In the genomic region with DNA sequence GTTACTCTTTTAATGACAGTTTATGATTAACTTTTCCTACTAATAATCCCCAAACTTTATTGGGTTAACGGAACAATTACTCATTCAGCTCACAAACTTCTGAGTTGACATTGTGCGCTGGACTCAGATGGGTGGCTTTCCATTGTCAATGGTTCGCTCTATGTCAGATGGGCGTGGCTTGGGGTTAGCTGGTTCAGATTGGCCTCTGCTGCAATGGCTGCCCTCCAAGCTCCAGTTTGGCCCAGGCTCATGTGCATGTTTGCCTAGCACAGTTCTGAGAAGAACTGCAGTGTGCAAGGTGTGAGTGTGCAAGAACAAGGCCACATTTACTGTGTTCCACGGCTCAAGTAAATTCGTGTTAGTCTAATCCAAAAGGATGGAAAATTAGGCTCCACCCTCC, we compare ENCODE assay signal across 12 mouse cellular contexts.
DNase-seq lines count a peak whose midpoint lies in the region.
"Had no signal": no experiment of that assay in that cellular context is flagged by ENCODE, and none has a peak within 500 bp of the region (broad histone marks: within the 10 kb centered on the region; RNA-seq: fewer than 3 reads in every experiment).

No protein-coding gene starts in this region.

- DNase-seq in layer of hippocampus, adult 11-12 months (ENCODE audit: low spot score): peak; percentile 54
- no peak for DNase-seq in layer of hippocampus, postnatal 10 days (ENCODE audit: low spot score in 2 of 2)
- DNase-seq in layer of hippocampus, adult 9-11 months: peak; percentile 64
- DNase-seq in layer of hippocampus, adult 9-10 months (ENCODE audit: low spot score): no peak
- DNase-seq in ovary, adult 18-20 months (ENCODE audit: low spot score): no peak
- DNase-seq: adrenal gland, adult 2 months; adrenal gland, postnatal 10 days; adrenal gland, postnatal 25 days; cerebellum, adult 11-12 months; cerebellum, adult 9-10 months; cerebellum, postnatal 25 days; forebrain, postnatal 0 days had no signal

Comparison
In these comparisons a context has a peak if more than half of its experiments do, and no peak if none do; other contexts are left out.
1. DNase-seq: peak in layer of hippocampus, adult 11-12 months (single experiment) and layer of hippocampus, adult 9-11 months (single experiment); none in layer of hippocampus, postnatal 10 days (0 of 2), layer of hippocampus, adult 9-10 months (single experiment) and ovary, adult 18-20 months (single experiment).